Mouse (Mus musculus): ENCODE data around the gene Gsdma3. TPM values are rescaled to one million over a fixed set of nuclear protein-coding genes. Genes with fewer than 3 reads are reported as not detected.
"Not testable (repeated sequence)": the region's sequence is repeated elsewhere in the genome, so short reads cannot be mapped to it uniquely, and the experiment has no call there.

Gsdma3 gene
- total RNA-seq, 2 experiments from 2014 or later: 3.2 to 5.2 TPM

DNA sequence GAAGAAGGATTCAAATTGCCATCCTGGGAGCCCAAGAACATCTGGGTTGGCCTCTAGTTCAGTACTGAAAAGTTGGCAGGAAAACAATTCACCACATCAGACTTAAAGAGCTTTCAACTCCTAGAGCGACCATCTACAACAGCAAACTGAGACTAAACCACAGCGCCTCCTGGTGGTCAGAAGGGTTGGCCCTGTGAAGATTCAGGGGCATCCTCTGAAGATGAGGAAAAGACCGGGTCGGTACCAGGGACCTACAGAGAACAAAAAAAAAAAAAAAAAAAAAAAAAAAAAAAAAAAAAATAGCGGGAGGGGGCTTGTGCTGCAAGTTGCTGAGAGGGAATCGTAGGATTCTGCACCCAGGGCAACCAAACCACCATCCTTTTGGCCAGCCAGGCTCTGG lies 28.8 kb upstream of the Gsdma3 start:
- DNase-seq: peak; percentile 82

DNA sequence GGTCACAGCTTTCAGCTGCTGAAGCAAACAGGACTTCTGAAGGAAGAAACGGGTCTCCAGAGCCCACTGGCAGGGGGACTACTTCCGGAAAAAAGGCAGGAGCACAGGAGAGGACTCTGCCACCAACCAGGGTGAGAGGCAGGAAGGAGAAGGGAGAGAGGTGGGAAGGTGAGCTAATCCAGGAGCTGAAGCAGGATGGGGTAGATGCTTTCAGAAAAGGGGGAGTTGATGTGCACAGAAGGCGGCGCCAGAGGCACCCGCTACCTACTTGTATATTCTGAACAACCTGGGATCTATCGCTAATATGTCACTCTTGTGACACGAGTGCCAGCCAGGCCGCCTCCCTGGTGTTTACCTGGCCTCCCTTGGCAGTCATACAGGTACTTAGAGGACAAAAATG lies 28.2 kb upstream of the Gsdma3 start, which contains the start of gene Lrrc3c:
Lrrc3c (plus strand) TSS at position 301 of the 400 bp plus-strand sequence.
- DNase-seq: no peak

DNA sequence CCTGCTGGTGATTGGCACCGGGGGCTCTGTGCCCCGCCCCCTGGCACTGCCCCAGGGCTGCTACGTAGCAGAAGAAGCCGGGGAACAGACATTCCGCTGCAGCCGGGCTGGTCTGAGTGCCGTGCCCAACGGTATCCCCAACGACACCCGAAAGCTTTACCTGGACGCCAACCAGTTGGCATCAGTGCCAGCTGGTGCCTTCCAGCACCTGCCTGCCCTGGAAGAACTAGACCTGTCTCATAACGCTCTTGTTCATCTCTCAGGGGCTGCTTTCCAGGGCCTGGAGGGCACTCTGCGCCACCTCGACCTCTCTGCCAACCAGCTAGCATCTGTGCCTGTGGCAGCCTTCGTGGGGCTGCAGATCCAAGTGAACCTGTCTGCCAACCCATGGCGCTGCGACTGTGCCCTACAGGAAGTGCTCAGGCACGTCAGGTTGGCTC lies 27.3 kb upstream of the Gsdma3 start:
- peak; percentile 39 for DNase-seq

DNA sequence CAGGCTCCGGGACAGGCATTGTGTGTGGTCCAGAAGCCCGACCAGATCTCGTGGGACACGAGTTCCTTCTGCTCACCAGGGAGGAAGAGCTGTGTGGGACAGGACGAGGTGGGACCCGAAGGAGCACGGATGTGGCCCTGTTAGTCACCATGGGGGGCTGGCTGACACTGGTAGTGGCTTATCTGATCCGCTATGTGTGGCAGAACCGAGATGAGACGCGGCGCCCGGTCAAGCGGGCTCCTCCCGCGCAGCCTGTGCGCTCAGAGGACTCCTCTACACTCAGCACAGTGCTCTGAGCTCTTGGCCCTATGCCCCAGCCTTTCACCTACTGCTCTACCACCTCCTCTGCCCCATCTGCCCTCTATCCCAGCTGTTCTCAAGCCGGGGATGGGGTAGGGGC lies 26.9 kb upstream of the Gsdma3 start:
- no peak for DNase-seq

DNA sequence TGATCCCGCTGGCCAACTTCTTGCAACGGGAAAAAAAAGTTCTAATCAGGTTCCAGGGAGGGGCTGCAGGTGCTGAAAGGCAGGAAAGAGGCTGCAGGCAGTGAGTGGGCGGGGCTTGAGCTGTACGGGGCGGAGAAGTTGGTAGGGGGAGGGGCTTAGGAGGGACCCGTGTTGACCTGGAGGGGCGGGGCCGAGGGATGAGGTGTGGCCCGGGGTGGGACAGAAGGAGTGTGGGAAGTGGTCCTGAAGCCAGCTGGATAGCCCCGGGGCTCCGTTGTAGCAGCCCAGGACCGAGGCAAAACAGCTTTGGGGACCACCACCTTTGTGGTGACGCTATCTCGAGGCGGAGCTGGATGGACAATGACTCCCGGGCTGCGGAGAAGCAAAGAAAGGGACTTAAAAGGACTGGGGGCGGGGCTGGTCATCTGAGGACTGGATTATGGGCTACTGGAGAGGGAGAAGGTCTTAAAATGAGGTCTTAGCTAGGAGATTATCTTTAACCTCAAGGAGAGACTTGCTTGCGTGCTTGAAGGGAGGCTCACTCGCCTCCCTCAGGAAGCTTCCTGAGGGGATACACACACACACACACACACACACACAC lies 24.0 kb upstream of the Gsdma3 start:
- peak; percentile 31 for DNase-seq

DNA sequence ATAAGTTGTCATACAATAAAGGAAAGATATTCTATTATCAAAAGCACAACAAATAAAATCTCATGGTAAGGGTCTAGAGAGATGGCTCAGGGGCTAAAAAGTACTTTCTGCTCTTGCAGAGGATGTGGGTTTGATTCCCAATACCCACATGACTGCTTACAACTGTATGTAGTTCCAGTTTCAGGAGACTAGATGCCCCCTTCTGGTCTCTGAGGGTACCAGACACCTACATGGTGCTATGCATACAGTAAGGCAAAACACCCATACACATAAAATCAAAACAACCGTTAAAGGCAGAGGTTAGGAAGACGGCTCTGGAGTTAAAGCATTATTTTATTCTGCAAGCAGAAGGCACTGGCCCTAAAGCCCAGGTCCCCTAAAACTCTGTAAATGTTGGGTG lies 22.2 kb upstream of the Gsdma3 start:
- DNase-seq: no peak

DNA sequence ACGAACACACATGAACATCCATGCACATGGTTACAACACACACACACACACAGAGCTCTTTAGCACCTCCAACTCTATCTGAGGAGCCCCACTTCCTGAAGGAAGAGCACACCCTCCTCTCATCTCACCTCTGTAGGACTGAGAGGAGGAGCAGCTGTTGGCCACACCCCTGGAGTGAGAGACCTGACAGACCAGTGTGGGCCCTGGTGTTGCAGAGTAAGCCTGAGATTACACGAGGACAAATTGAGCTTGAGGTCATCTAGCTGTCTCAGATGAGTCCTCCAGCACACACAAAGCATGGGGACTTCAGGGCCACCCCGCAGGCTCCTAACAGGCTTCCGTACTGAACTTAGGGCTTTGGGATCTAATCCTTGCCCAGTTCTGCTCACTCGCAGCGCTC lies 21.2 kb upstream of the Gsdma3 start:
- not testable (repeated sequence) for DNase-seq

DNA sequence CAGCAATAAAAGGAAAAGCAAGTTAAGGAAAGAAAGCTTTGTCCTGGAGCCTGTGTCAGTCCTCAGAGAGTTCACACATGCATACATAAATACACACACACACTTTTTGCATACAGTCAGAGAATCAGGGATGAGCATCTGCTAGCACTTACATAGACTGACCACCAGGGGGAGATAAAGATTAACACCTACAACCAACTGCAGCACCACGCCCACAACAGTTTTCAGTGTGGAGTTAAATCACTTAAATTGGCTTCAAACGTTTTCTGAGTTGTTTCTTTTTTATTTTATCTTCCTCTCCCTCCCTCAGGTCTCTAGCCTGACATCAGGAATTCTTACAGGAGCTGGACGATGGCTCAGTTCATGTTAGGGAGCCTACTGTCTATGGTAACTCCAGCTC lies 19.4 kb upstream of the Gsdma3 start:
- DNase-seq: no peak

DNA sequence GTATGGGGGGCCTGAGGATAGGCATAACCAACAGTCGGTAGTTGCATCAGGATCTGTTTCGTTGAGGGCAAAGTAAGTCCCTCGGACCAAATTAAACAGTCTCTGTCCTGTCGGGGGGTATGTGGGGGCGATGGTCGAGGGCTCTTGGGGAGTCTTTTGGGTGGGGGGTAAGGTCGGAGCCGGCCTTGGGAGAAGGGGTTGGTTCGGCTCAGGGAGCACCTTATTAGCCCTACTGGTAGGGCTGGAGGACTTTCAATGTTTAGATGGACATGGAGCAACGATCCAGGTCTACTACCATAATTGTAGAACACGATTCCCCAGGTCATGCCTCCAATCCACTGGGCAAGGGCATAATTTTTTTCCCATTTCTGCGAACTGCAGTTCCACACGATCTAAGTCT lies 5.4 kb upstream of the Gsdma3 start:
- DNase-seq: no peak

DNA sequence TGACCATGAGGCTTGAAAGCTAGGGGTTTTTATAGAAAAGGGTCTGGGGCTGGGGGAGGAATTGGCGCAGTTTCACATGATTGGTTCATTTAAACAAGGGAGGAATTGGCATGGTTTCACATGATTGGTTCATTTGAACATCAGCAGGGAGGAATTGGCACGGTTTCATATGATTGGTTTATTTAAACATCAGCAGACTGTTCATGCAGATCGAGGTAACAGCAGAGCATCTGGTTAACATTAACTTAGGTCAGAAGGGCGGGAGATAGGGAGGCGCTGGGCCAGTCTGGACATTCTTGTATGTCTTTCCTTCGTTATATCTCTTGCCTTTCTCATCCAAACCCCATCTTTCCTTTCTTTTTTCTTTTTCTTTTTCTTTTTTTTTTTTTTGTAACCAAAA lies 2.2 kb upstream of the Gsdma3 start:
- not testable (repeated sequence) for DNase-seq

DNA sequence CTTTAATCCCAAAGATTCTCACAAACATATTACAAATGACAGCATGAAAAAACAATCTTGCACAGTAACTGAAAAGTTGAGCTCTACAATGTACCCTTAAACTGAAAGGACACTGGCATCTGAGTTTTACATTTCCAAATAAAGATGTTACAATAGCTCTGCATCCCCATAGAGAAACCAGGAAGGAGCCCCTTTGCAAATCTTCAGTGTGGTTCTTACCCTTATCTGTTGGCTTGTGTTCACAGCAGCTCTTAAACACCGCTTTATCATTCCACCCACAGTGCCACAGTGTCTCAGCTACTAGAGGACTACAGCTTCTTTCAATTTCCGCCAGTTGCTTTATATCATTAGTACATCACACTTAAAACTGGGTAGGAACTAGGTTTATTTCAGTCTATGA lies 1.8 kb upstream of the Gsdma3 start:
- not testable (repeated sequence) for DNase-seq

DNA sequence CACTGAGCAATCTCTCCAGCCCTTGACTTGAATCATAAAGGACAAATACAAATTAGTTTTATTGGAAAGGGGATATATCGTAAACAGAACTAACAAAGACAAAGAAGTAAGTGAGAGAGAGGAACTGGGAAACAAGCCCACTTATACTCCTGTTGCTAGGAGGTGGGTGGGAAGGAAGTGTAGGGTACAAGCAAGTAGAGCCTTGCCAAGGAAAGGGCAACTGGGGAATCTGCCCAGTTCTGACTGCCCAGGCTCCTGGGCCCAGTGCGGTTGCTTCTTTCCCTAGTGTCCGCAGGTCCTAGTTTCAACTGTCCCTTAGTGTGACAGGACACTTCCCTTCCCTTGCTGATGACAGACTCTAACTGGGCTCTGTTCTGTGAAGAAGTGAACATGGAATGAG lies 2.5 kb downstream of the Gsdma3 start:
- DNase-seq: no peak

DNA sequence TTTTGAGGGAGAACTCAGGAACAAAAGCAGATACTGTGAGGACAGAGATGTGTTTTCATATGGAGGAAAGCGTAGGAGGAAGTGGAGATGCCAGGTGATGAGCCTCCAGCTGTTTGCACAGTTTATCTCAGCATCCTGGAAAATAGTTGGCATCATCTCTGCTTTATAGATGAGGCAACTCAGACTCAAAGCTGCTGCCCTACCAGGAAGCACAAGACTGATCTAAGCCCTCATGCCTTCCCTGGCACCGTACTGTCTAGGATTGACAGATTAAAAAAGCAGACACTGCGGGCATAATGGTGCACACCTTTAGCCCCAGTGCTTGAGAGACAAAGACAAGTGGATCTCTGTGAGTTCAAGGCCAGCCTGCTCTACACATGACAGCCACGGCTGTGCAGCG lies 4.5 kb downstream of the Gsdma3 start:
- DNase-seq: no peak

DNA sequence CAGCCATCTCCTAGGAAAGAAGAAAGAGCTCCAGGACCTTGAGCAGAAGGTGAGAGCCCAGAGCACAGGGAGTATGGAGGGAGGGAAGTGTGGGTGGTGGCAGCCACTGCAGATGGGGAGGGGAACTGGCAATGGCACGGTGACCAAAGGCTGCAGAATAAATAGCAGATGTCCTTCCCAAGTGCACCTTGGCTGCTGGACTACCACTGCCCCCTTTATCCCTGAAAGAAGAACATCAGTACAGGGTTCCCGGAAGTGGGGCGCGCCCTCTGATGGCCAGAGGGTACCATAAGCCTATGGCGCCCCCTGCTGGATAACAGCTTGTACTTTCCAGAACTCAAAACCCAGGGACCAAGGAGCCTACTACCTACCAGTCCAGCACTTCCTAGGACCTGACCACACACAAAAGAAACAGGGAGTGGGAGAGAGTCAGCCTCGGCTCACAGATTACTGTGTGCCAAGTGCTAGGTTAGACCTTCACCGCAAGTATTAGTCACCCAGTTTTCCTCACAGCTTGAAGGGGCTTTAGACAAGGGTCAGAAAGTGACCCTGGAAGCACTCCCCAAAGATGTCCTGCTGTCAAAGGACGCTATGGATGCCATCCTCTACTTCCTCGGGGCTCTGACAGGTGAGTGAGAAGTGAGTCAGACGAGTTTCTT lies 9.3 kb downstream of the Gsdma3 start:
- peak; percentile 39 for DNase-seq

DNA sequence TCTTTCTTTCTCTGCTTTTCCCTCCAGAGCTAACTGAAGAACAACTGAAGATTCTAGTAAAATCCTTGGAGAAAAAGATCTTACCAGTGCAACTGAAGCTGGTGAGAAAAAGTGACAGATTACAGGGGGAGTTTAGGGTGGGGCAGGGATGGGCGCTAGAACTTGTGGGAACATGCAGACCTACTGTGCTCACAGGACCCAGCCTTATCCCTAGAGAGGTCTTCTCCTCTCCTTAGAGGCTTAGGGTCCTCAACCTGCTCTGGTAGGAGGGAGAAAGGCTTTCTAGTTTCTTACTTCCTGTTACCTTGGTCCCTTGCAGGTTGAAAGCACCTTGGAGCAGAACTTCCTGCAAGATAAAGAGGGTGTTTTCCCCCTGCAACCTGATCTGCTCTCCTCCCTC lies 11.3 kb downstream of the Gsdma3 start:
- DNase-seq: no peak

DNA sequence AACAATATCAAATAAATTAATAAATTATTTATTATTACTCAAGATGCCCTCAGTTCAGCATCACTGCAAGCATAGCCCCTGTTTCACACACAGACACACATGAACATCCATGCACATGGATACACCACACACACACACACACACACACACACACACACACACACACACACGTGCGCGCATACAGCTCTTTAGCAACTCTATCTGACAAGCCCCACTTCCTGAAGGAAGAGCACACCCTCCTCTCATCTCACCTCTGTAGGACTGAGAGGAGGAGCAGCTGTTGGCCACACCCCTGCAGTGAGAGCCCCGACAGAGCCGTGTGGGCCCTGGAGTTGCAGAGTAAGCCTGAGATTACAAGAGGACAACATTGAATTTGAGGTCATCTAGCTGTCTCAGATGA lies 13.9 kb downstream of the Gsdma3 start:
- no peak for DNase-seq

DNA sequence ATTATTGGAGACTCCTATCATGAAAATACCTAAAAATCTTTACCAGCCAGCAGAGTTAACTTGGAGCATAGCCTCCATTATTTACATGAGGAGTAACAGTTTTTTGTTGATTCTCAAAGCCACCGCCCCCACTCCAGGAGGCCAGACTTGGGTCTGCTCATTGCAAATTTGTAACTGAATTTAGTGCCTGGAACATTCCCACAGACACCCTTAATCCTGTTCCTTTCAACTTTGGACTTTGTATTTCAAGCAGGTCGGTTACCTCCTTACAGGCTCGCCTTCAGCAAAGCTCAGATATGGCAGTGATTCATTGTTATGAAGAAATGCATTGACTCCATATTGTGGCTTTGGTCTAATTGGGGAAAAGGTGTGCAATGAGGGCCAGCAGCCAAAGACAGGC lies 18.6 kb downstream of the Gsdma3 start:
- no peak for DNase-seq

DNA sequence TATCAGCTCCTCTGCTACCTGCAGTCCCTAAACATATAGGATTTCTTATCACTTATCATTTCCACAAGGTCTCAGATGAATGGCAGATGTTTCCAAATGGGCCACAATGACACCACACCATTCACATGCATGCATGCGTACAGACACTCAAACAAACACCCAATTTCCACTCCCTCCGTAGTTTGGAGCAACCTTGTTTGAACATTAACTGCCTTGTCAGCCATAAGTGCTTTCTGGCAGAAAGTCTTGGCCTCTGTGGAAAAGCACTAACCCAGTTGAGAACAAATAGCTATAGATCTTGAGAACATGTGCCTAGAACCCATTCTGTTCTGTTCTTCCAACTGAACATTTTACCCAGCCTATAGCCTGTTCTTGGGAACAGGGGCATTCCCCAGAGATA lies 19.8 kb downstream of the Gsdma3 start:
- no peak for DNase-seq

DNA sequence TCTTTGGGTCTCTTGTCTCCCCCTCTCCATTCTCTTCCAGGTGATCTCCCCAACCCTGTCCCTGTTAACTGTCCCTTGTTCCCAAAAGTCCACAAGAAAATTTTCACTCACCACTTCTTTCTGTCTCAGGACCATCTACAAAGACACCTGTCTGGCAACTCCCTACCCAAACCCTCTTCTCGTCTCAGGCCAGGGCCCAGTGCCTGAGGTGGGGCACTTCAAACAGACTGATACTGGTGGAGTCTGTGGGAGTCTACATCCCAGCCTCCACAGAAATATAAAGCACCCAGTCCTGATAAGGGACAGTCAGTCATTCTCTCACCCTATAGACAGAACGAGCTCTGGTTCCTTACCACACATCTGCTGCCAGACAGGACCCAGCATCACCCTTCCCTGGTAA lies 20.3 kb downstream of the Gsdma3 start, which contains the start of gene Gsdma2:
Gsdma2 (plus strand) TSS at position 301 of the 400 bp plus-strand sequence.
- DNase-seq: no peak

DNA sequence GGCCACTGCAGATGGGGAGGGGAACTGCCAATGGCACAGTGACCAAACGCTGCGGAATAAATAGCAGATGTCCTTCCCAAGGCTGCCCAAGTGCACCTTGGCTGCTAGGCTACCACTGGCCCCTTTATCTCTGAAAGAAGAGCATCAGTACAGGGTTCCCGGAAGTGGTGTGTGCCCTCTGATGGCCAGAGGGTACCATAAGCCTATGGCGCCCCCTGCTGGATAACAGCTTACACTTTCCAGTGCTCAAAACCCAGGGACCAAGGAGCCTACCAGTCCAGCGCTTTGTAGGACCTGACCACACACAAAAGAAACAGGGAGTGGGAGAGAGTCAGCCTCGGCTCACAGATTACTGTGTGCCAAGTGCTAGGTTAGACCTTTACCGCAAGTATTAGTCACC lies 28.9 kb downstream of the Gsdma3 start:
- DNase-seq: peak; percentile 65

DNA sequence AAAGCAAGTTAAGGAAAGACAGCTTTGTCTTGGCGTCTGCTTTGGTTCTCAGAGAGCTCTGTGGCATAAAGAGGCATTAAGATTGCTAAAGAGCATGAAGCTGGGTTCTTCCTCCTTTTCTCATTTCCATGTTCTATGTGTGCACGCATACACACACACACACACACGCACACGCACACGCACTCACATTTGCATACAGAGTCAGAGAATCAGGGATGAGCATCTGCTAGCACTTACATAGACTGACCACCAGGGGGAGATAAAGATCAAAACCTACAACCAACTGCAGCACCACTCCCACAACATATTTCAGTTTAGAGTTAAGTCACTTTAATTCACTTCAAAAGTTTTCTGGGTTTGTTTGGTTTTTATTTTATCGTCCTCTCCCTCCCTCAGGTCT lies 34.4 kb downstream of the Gsdma3 start:
- peak; percentile 12 for DNase-seq

DNA sequence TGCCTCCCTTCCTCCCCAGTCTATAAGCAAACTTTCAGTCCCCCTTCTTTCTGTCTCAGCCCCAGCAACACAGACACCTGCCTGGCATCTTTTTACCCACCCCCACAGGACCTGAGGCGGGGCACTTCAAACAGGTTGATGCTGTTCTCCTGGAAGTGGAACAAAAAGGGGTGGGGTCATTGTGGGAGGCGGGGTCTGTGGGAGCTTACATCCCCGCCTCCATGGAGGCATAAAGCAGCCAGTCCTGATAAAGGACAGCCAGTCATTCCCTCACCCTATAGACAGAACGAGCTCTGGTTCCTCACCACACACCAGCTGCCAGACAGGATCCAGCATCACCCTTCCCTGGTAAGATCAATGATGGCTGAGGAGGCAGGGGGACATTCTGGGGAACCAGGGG lies 37.9 kb downstream of the Gsdma3 start, which contains the start of gene Gsdma:
Gsdma (plus strand) TSS at position 261 of the 400 bp plus-strand sequence.
- DNase-seq: no peak

DNA sequence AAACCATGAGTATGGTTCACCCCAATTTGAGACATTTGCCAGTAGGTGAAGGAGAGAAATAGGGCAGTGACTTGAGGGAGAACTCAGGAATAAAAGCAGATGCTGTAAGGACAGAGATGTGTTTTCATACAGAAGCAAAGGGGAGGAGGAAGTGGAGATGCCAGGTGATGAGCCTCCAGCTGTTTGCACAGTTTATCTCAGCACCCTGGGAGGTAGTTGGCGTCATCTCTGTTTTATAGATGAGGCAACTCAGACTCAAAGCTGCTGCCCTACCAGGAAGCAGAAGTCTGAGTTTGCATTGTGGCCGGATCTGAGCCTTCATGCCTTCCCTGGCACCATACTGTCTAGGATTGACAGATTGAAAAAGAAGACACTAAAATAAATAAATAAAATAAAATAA lies 42.8 kb downstream of the Gsdma3 start:
- no peak for DNase-seq

DNA sequence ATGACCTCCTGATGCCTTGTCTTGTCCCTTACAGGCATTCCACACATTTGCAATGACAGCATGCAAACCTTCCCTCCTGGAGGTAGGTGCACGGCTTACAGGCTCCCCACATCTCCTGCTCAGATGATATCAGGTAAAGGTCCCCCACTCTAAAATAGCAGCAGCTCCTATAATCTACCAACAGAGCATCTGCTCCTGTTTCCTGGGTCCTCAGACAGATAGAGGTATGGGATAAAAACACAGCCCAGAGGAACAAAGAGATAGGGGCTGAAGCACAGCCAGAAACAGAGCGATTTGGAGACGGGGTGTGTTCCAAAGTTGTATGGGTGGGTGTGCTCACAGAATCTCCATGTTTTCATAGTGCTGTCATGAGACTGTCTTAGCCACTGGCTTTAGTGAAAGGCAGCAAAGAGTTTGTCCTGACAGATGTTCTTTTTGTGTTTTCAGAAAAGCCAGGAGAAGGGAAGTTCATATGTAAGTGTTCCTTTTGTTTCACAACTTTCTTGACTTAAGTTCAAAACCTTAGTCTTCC lies 45.2 kb downstream of the Gsdma3 start:
- no peak for DNase-seq
